Mouse (Mus musculus): ENCODE results near the gene B4galnt4. TPM values are rescaled to one million over a fixed set of nuclear protein-coding genes. Genes with fewer than 3 reads are reported as not detected.

The B4galnt4 gene
- polyA plus RNA-seq, 1 experiment from 2014 or later: 0.37 TPM

DNA sequence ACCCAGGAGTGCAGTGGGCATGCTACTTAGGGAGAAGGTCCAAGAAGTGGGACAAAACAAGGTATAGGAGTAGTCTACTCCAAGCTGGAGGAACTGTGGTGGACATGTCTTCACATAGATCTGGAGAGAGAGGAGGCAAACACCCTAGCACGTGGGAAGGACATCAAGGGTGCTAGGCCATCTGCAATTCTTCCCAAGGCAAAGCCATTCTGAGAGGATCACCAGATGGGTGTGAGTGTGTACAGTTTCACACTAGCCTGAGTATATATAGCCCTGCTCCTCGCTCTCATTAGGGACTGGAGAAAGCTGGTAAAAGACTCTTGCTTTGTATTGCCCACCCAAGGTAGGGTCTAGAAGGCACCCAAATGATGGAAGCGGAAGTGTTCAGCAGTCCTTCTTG, 2.4 kb downstream of the B4galnt4 start:
- Histone ChIP-seq H3K27me3 (ENCODE audit: control insufficient read depth, insufficient read depth, low read depth, low read length) (peaks cover 44% of the 10 kb centered on the region), H3K9me3 (replicated peaks; ENCODE audit: control insufficient read depth, low read length) (no peaks in the 10 kb centered on the region), H3K27ac (ENCODE audit: low read length) (no peak overlapping the region), H3K9ac (ENCODE audit: low read depth, low read length) (no peak overlapping the region), H3K4me2 (ENCODE audit: low read depth, low read length) (no peak overlapping the region), H3K4me1 (ENCODE audit: control insufficient read depth, low read depth, low read length) (peaks cover 17% of the 10 kb centered on the region), H3K36me3 (ENCODE audit: control insufficient read depth, insufficient read depth) (no peaks in the 10 kb centered on the region), H3K4me3 (ENCODE audit: low read depth, low read length) (no peak overlapping the region)
- 67% methylated on average over 3 of the region's 3 CpGs for WGBS (ENCODE audit: insufficient replicate concordance)
- ATAC-seq (ENCODE audit: low read depth): no peak

- Histone ChIP-seq H3K9me3 (replicated peaks; ENCODE audit: control insufficient read depth, low read length) (no peaks in the 10 kb centered on the region), H3K27me3 (ENCODE audit: control insufficient read depth, insufficient read depth, low read depth, low read length) (peaks cover 41% of the 10 kb centered on the region), H3K9ac (ENCODE audit: low read depth, low read length) (no peak overlapping the region), H3K4me1 (ENCODE audit: control insufficient read depth, low read depth, low read length) (peaks cover 17% of the 10 kb centered on the region), H3K36me3 (ENCODE audit: control insufficient read depth, insufficient read depth) (no peaks in the 10 kb centered on the region), H3K4me3 (ENCODE audit: low read depth, low read length) (no peak overlapping the region), H3K4me2 (ENCODE audit: low read depth, low read length) (no peak overlapping the region; the same call in 1 of the 2 replicates), H3K27ac (ENCODE audit: low read length) (no peak overlapping the region)
- ATAC-seq (ENCODE audit: low read depth): peak; percentile 54
- WGBS (ENCODE audit: insufficient replicate concordance): 24% methylated on average over 7 of the region's 7 CpGs
Observed at GRCm38 (mm10) chr7:141064175-141064574, 3.3 kb downstream of the B4galnt4 start.

DNA sequence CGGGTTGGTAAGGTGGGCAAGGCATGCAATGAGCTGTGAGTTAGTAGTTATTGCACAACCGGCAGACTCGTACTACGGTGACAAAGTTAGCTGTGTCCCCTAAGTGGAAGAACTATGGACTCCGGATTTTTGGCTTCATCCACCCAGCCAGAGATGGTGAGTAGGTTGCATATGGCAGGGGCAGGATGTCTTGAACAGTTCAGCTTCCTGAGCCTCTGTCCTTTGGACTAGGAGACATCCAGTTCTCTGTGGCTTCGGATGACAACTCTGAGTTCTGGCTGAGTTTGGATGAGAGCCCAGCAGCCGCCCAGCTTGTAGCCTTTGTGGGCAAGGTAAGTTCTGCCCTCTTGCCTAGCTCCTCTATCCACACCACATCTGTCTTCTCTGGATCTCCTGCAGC, 3.7 kb downstream of the B4galnt4 start:
- H3K4me3 ChIP-seq (ENCODE audit: low read depth, low read length): no peak overlapping the region
- no peaks in the 10 kb centered on the region for H3K36me3 ChIP-seq (ENCODE audit: control insufficient read depth, insufficient read depth)
- no peaks in the 10 kb centered on the region for H3K9me3 ChIP-seq (replicated peaks; ENCODE audit: control insufficient read depth, low read length)
- peak; percentile 18 for ATAC-seq (ENCODE audit: low read depth)
- H3K27ac ChIP-seq (ENCODE audit: low read length): no peak overlapping the region
- no peak overlapping the region; the same call in 1 of the 2 replicates for H3K4me2 ChIP-seq (ENCODE audit: low read depth, low read length)
- peaks cover 17% of the 10 kb centered on the region for H3K4me1 ChIP-seq (ENCODE audit: control insufficient read depth, low read depth, low read length)
- H3K27me3 ChIP-seq (ENCODE audit: control insufficient read depth, insufficient read depth, low read depth, low read length): peaks cover 40% of the 10 kb centered on the region
- WGBS (ENCODE audit: insufficient replicate concordance): 59% methylated on average over 7 of the region's 7 CpGs
- H3K9ac ChIP-seq (ENCODE audit: low read depth, low read length): no peak overlapping the region

DNA sequence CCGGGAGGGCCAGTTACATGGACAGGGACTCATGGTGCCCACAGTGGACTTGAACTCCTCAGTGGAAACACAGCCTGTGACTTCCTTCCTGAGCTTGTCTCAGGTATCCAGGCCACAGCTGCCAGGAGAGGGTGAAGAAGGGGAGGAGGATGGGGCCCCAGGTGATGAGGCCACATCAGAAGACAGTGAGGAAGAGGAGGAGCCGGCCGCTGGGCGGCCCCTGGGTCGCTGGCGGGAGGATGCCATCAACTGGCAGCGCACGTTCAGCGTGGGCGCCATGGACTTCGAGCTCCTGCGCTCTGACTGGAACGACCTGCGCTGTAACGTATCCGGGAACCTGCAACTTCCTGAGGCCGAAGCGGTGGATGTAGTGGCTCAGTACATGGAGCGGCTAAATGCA, 7.4 kb downstream of the B4galnt4 start:
- Histone ChIP-seq H3K27ac (ENCODE audit: low read length) (no peak overlapping the region), H3K4me3 (ENCODE audit: low read depth, low read length) (no peak overlapping the region), H3K36me3 (ENCODE audit: control insufficient read depth, insufficient read depth) (no peaks in the 10 kb centered on the region), H3K4me1 (ENCODE audit: control insufficient read depth, low read depth, low read length) (peaks cover 12% of the 10 kb centered on the region), H3K9me3 (replicated peaks; ENCODE audit: control insufficient read depth, low read length) (no peaks in the 10 kb centered on the region), H3K4me2 (ENCODE audit: low read depth, low read length) (no peak overlapping the region), H3K9ac (ENCODE audit: low read depth, low read length) (no peak overlapping the region), H3K27me3 (ENCODE audit: control insufficient read depth, insufficient read depth, low read depth, low read length) (peaks cover 40% of the 10 kb centered on the region)
- 60% methylated on average over 19 of the region's 19 CpGs for WGBS (ENCODE audit: insufficient replicate concordance)
- no peak for ATAC-seq (ENCODE audit: low read depth)

DNA sequence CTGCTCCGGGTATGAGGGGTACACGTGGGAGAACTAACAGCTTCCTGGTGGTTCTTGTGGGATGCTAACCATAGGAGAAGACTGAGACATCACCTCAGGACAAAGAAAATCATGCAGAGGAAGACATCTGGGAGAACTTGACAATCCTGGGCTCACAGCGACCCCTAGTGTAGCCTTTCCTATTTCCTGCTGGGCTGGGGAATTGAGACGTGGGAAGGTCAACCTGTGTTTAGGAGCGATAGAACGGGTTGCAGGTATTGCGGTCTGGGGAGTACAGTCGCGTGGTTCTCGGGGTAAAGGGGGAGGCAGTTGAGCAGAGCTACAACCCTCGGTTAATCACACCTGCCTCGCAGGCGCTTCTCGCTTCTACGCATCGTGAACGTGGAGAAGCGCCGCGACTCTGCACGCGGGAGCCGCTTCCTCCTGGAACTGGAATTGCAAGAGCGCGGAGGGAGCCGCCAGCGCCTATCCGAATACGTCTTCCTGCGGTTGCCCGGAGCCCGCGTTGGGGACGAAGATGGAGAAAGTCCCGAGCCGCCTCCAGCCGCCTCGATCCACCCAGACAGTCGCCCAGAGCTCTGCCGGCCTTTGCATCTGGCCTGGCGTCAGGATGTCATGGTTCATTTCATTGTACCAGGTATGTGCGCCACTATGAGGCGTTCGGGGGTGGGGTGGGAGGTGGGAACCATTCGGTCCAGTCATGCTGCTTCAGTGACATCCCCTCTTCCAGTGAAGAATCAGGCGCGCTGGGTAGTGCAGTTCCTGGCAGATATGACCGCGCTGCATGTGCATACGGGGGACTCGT, 9.4 kb downstream of the B4galnt4 start:
- Histone ChIP-seq H3K27me3 (ENCODE audit: control insufficient read depth, insufficient read depth, low read depth, low read length) (peaks cover 40% of the 10 kb centered on the region), H3K9ac (ENCODE audit: low read depth, low read length) (no peak overlapping the region), H3K4me3 (ENCODE audit: low read depth, low read length) (peak overlapping the region; percentile 41), H3K27ac (ENCODE audit: low read length) (no peak overlapping the region), H3K36me3 (ENCODE audit: control insufficient read depth, insufficient read depth) (no peaks in the 10 kb centered on the region), H3K9me3 (replicated peaks; ENCODE audit: control insufficient read depth, low read length) (no peaks in the 10 kb centered on the region), H3K4me1 (ENCODE audit: control insufficient read depth, low read depth, low read length) (peaks cover 7% of the 10 kb centered on the region; the same call in 1 of the 2 replicates), H3K4me2 (ENCODE audit: low read depth, low read length) (peak overlapping the region; percentile 62)
- WGBS (ENCODE audit: insufficient replicate concordance): 1% methylated on average over 51 of the region's 51 CpGs
- ATAC-seq (ENCODE audit: low read depth): peak; percentile 30; the same call in 1 of the 2 replicates

DNA sequence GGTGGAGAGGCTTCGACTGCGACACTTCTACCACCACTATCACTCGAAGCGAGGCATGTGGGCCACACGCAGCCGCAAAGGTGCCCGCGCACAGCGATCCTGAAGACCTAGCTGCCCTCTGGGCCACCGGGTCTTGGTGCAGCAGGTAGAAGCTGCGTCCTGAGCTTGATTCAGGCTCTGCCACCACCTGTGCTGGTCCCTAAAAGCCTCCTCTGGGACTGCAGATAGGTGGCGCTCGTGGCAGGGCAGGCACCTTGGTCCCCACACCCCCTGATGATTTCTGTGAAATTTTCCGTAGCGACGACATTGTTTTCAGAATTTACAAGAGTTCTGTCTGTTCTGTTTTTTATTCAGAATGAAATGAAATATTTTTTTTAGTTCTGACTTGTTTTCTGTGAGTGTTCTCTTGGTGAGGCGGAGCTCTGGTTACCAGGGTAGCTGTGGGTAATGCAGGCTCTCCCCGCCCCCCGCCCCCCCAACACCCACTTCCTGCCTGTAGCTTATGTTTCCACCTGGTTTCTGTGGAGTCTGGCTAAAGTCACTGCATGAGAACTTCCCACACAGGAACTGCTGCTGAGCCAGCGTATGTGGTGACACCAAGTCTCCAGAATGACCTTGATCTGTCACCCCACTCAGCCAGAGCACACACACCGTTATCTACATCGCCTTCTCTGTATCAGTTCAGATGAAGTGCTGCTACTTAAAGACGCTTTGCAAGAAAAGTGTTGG, 11.3 kb downstream of the B4galnt4 start:
- Histone ChIP-seq H3K4me3 (ENCODE audit: low read depth, low read length) (no peak overlapping the region), H3K27me3 (ENCODE audit: control insufficient read depth, insufficient read depth, low read depth, low read length) (peaks cover 40% of the 10 kb centered on the region), H3K4me2 (ENCODE audit: low read depth, low read length) (0 out of 2 replicates have a peak overlapping the region, but pooled peaks have one; percentile 11), H3K27ac (ENCODE audit: low read length) (no peak overlapping the region), H3K9ac (ENCODE audit: low read depth, low read length) (no peak overlapping the region), H3K9me3 (replicated peaks; ENCODE audit: control insufficient read depth, low read length) (no peaks in the 10 kb centered on the region), H3K4me1 (ENCODE audit: control insufficient read depth, low read depth, low read length) (peaks cover 7% of the 10 kb centered on the region; the same call in 1 of the 2 replicates), H3K36me3 (ENCODE audit: control insufficient read depth, insufficient read depth) (no peaks in the 10 kb centered on the region)
- WGBS (ENCODE audit: insufficient replicate concordance): 9% methylated on average over 23 of the region's 23 CpGs
- ATAC-seq (ENCODE audit: low read depth): no peak

DNA sequence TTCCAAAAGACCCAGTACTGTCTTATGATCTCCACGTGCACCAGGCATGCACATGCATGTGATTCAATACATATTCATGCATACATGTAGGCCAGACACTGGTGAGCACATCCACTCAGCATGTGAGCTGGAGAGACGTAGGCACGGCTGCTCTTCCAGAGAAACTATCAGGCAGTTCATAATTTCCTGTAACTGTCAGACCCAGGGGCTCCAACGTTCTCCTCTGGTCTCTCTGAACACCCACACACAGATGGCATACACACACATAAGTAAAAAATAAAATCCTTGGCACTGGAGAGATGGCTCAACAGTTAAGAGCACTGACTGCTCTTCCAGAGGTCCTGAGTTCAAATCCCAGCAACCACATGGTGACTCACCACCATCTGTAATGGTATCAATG, 12.9 kb downstream of the B4galnt4 start:
- H3K9me3 ChIP-seq (replicated peaks; ENCODE audit: control insufficient read depth, low read length): no peaks in the 10 kb centered on the region
- ATAC-seq (ENCODE audit: low read depth): no peak
- H3K27me3 ChIP-seq (ENCODE audit: control insufficient read depth, insufficient read depth, low read depth, low read length): peaks cover 33% of the 10 kb centered on the region
- 42% methylated on average over 4 of the region's 4 CpGs for WGBS (ENCODE audit: insufficient replicate concordance)
- no peaks in the 10 kb centered on the region for H3K36me3 ChIP-seq (ENCODE audit: control insufficient read depth, insufficient read depth)
- H3K9ac ChIP-seq (ENCODE audit: low read depth, low read length): no peak overlapping the region
- H3K4me3 ChIP-seq (ENCODE audit: low read depth, low read length): no peak overlapping the region
- H3K4me2 ChIP-seq (ENCODE audit: low read depth, low read length): no peak overlapping the region
- peaks cover 7% of the 10 kb centered on the region; the same call in 1 of the 2 replicates for H3K4me1 ChIP-seq (ENCODE audit: control insufficient read depth, low read depth, low read length)
- H3K27ac ChIP-seq (ENCODE audit: low read length): no peak overlapping the region

DNA sequence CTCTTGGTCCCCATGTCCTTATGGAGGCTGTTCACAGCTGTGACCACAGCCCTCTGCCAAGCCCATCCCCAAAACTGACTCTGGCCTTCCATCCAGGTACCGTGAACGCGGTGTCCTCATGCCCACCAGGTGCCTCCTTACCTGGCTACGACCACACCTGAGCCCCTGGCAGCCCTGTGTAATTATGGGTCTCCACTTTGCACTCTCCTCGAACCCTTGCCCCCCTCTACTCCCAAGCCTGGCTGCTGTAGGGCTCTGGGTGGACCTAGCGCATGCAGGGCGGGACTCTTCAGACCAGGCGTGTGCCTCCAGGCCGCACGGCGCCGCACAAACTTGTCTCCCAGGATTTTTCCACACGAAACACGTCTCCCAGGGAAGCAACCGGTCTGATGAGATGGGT, 16.9 kb downstream of the B4galnt4 start, which contains the start of gene Pkp3:
Gene Pkp3, plus strand, starts transcription at position 378 of the 400 bp plus-strand sequence.
- Histone ChIP-seq H3K4me3 (ENCODE audit: low read depth, low read length) (no peak within 1 kb of the TSS), H3K36me3 (ENCODE audit: control insufficient read depth, insufficient read depth) (no peaks in the 10 kb centered on the region), H3K4me1 (ENCODE audit: control insufficient read depth, low read depth, low read length) (no peaks in the 10 kb centered on the region), H3K9me3 (replicated peaks; ENCODE audit: control insufficient read depth, low read length) (no peaks in the 10 kb centered on the region), H3K27me3 (ENCODE audit: control insufficient read depth, insufficient read depth, low read depth, low read length) (peaks cover 2% of the 10 kb centered on the region; the same call in 1 of the 2 replicates), H3K4me2 (ENCODE audit: low read depth, low read length) (no peak within 1 kb of the TSS), H3K27ac (ENCODE audit: low read length) (no peak within 1 kb of the TSS), H3K9ac (ENCODE audit: low read depth, low read length) (no peak within 1 kb of the TSS)
- no peak for ATAC-seq (ENCODE audit: low read depth)
- WGBS (ENCODE audit: insufficient replicate concordance): 83% methylated on average over 15 of the region's 15 CpGs

- H3K36me3 ChIP-seq (ENCODE audit: control insufficient read depth, insufficient read depth): no peaks in the 10 kb centered on the region
- no peak overlapping the region for H3K4me2 ChIP-seq (ENCODE audit: low read depth, low read length)
- H3K27ac ChIP-seq (ENCODE audit: low read length): no peak overlapping the region
- no peak overlapping the region for H3K9ac ChIP-seq (ENCODE audit: low read depth, low read length)
- H3K27me3 ChIP-seq (ENCODE audit: control insufficient read depth, insufficient read depth, low read depth, low read length): peaks cover 2% of the 10 kb centered on the region; the same call in 1 of the 2 replicates
- H3K9me3 ChIP-seq (replicated peaks; ENCODE audit: control insufficient read depth, low read length): no peaks in the 10 kb centered on the region
- no peak overlapping the region for H3K4me3 ChIP-seq (ENCODE audit: low read depth, low read length)
- no peaks in the 10 kb centered on the region for H3K4me1 ChIP-seq (ENCODE audit: control insufficient read depth, low read depth, low read length)
- 63% methylated on average over 4 of the region's 4 CpGs for WGBS (ENCODE audit: insufficient replicate concordance)
- no peak for ATAC-seq (ENCODE audit: low read depth)
Observed at GRCm38 (mm10) chr7:141078876-141079275, 18.0 kb downstream of the B4galnt4 start.
